Mouse (Mus musculus): ENCODE results near the gene Trp53tg5. TPM values are rescaled to one million over a fixed set of nuclear protein-coding genes. Genes with fewer than 3 reads are reported as not detected.

Gene Trp53tg5
- polyA plus RNA-seq, 1 experiment from 2014 or later = not detected

DNA sequence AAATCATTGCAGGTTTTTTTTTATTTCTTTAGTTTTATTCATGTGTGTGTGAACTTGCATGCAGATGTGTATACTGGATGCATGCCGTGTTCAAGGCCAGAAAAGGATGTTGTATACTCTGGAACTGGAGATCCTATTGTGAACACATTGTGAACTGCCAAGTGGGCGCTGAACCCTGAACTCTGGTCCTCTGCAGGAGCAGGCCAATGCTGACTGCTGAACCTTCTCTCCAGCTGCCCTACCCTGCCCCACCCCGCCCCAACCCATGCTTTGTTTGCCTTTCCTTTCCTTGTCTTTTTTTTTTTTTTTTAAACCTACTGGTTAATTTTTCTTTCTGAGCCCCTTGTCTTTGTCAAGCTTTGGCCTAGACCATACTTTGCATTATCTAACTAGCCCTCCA lies 41.4 kb upstream of the Trp53tg5 start:
- Histone ChIP-seq H3K36me3 (ENCODE audit: control insufficient read depth, insufficient read depth, low read length) (no peaks in the 10 kb centered on the region), H3K27ac (ENCODE audit: low read depth, low read length) (no peak overlapping the region), H3K9me3 (ENCODE audit: control insufficient read depth, low read length) (no peaks in the 10 kb centered on the region), H3K27me3 (replicated peaks; ENCODE audit: control insufficient read depth, insufficient read depth, low read length) (no peaks in the 10 kb centered on the region), H3K4me2 (ENCODE audit: low read length) (no peak overlapping the region), H3K4me3 (ENCODE audit: low read length) (no peak overlapping the region), H3K4me1 (ENCODE audit: control insufficient read depth, insufficient read depth, low read depth, low read length) (no peaks in the 10 kb centered on the region), H3K9ac (ENCODE audit: low read depth, low read length) (no peak overlapping the region)
- WGBS = 71% methylated on average over 3 of the region's 3 CpGs
- no peak for ATAC-seq

DNA sequence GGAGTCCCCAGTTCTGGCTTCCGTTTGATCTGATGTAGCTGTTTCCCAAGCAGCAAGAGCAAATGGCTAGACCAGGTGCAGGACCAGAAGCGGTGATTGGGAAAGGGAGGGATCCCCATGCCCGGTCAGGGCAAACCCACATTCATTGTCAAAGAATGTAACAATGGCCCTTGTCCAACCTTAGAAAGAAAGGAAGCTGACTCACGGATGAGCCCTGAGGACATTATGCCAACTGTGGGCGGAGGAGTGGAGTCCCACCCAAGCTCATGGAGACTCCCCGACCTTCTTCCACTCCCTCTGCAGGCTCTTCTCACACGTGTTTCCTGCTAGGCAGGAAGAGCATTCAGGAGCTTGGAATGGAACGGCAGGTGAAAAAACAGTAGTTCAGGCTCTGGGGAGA lies 39.9 kb upstream of the Trp53tg5 start:
- Histone ChIP-seq H3K4me2 (ENCODE audit: low read length) (no peak overlapping the region), H3K27ac (ENCODE audit: low read depth, low read length) (no peak overlapping the region), H3K9me3 (ENCODE audit: control insufficient read depth, low read length) (no peaks in the 10 kb centered on the region), H3K4me3 (ENCODE audit: low read length) (no peak overlapping the region), H3K36me3 (ENCODE audit: control insufficient read depth, insufficient read depth, low read length) (no peaks in the 10 kb centered on the region), H3K27me3 (replicated peaks; ENCODE audit: control insufficient read depth, insufficient read depth, low read length) (no peaks in the 10 kb centered on the region), H3K4me1 (ENCODE audit: control insufficient read depth, insufficient read depth, low read depth, low read length) (no peaks in the 10 kb centered on the region), H3K9ac (ENCODE audit: low read depth, low read length) (no peak overlapping the region)
- ATAC-seq = no peak
- WGBS = 77% methylated on average over 8 of the region's 8 CpGs

DNA sequence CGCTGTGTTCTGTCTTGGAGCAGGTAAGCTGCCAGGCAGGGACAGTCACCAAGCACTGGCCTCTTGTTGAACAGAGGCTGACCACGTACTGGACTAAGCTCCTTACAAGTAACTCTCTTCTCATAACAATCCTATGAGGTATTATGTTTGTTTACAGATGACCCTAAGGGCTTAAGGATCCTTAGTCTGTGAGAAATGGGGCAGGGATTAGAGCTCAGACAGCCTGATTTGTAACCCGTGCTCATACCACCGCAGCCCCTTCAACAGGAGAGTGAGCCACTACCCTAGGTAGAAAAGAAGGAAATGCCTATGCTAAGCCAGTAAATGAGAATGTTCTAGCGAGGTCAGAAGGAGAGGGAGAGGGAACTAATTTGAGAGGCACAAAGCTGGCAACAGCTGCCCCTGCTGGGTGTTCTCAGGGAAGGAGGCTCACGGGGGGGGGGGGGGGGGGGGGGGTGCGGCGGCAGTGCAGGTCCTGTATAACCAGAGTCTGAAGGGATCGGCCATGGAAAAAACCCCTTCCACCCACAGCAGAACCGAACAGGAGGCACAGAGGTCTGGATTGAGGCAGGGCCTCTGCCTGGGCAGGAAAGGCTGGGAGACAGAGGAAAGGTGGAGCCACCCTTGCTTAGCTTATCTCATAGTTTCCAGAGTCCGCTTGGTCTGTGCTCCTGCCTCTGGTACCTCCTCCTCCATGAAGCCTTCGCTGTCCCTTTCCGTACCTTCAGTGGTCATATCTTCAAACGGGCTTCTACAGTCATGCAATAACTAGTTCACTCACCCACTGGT lies 38.8 kb upstream of the Trp53tg5 start:
- H3K4me2 ChIP-seq (ENCODE audit: low read length) = no peak overlapping the region
- no peaks in the 10 kb centered on the region for H3K4me1 ChIP-seq (ENCODE audit: control insufficient read depth, insufficient read depth, low read depth, low read length)
- no peaks in the 10 kb centered on the region for H3K27me3 ChIP-seq (replicated peaks; ENCODE audit: control insufficient read depth, insufficient read depth, low read length)
- no peak overlapping the region for H3K9ac ChIP-seq (ENCODE audit: low read depth, low read length)
- 70% methylated on average over 12 of the region's 14 CpGs for WGBS
- ATAC-seq = no peak
- H3K9me3 ChIP-seq (ENCODE audit: control insufficient read depth, low read length) = no peaks in the 10 kb centered on the region
- no peaks in the 10 kb centered on the region for H3K36me3 ChIP-seq (ENCODE audit: control insufficient read depth, insufficient read depth, low read length)
- H3K27ac ChIP-seq (ENCODE audit: low read depth, low read length) = no peak overlapping the region
- no peak overlapping the region for H3K4me3 ChIP-seq (ENCODE audit: low read length)

DNA sequence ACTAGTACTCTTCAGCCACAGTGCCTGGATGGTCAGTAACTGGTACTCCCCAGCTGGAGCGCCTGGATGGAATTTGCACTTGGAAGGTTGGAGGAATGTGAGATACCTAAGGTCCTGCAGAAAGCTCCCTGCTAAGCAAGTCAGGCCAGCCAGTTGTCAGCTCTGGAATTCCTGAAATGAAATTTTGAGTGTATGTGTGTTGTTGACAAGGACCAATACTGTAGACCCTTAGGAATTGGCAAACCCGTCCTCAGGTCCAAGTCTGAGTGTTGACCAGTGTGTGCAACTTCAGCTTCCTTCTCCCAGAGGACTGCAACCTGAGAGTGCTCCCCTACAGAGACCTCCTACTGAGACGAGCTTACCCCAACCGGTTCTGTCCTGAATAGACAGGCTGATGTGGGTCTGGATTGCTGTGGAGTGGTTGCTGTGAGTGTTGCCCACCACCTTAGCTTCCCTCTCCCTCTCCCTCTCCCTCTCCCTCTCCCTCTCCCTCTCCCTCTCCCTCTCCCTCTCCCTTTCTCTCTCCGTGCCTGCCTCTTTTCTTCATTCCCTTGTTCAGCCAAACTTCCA lies 37.2 kb upstream of the Trp53tg5 start:
- no peak overlapping the region for H3K27ac ChIP-seq (ENCODE audit: low read depth, low read length)
- H3K9me3 ChIP-seq (ENCODE audit: control insufficient read depth, low read length) = no peaks in the 10 kb centered on the region
- ATAC-seq = no peak
- H3K27me3 ChIP-seq (replicated peaks; ENCODE audit: control insufficient read depth, insufficient read depth, low read length) = no peaks in the 10 kb centered on the region
- no peaks in the 10 kb centered on the region for H3K4me1 ChIP-seq (ENCODE audit: control insufficient read depth, insufficient read depth, low read depth, low read length)
- no peak overlapping the region for H3K9ac ChIP-seq (ENCODE audit: low read depth, low read length)
- H3K4me2 ChIP-seq (ENCODE audit: low read length) = no peak overlapping the region
- H3K36me3 ChIP-seq (ENCODE audit: control insufficient read depth, insufficient read depth, low read length) = no peaks in the 10 kb centered on the region; the same call in 1 of the 2 replicates
- 48% methylated on average over 5 of the region's 5 CpGs for WGBS
- H3K4me3 ChIP-seq (ENCODE audit: low read length) = no peak overlapping the region

DNA sequence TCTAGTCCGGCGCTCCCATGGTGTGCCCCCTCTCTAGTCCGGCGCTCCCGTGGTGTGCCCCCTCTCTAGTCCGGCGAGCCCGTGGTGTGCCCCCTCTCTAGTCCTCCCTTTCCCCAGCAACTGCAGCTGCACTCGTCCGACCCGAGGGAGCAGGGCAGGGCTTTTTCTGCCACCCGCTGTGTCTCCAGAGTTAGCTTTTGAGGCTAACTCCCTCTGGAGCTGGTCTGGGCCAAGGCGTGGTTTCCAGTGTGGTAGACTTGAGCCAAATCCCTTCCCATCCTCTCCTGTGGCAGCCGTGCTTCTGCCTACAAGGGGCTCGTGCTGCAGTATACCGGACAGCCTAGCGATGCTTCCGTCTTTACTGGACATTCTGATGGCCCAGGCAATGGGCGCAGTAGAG lies 34.3 kb upstream of the Trp53tg5 start:
- no peak overlapping the region for H3K4me3 ChIP-seq (ENCODE audit: low read length)
- H3K36me3 ChIP-seq (ENCODE audit: control insufficient read depth, insufficient read depth, low read length) = peaks cover 24% of the 10 kb centered on the region
- WGBS = 90% methylated on average over 19 of the region's 19 CpGs
- no peak for ATAC-seq
- no peak overlapping the region for H3K4me2 ChIP-seq (ENCODE audit: low read length)
- H3K4me1 ChIP-seq (ENCODE audit: control insufficient read depth, insufficient read depth, low read depth, low read length) = no peaks in the 10 kb centered on the region
- H3K9me3 ChIP-seq (ENCODE audit: control insufficient read depth, low read length) = peaks cover 7% of the 10 kb centered on the region
- no peak overlapping the region for H3K27ac ChIP-seq (ENCODE audit: low read depth, low read length)
- no peak overlapping the region for H3K9ac ChIP-seq (ENCODE audit: low read depth, low read length)
- H3K27me3 ChIP-seq (replicated peaks; ENCODE audit: control insufficient read depth, insufficient read depth, low read length) = no peaks in the 10 kb centered on the region

DNA sequence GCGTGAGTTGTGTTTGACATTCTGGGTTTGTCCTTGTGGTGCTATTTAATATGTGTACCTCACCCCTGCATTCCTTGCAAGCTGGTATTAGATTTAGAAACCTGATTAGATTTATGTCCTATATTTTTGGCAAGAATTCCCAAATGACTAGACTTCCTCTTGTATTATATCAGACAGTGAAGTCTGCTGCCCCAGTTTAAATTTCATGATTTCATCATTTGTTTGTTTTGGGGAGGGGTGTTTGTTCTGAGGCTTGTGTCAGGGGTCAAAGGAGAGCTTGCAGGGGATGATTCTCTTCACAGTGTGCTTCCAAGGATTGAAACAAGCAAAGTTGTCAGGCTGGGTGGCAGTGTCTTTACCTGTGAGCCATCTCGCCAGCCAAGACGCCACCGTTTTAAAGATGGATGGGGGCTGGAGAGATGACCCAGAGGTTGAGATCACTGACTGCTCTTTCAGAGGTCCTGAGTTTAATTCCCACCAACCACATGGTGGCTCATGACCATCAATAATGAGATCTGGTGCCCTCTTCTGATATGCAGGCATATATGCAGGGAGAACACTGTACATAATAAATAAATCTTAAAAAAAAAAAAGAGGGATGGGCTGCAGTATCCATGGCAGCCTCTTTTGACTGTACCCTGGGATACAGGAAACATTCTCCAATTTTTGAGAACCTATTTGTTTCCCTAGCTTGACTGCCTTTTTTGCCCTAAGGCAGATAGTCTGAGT lies 32.3 kb upstream of the Trp53tg5 start:
- Histone ChIP-seq H3K9ac (ENCODE audit: low read depth, low read length) (no peak overlapping the region), H3K27me3 (replicated peaks; ENCODE audit: control insufficient read depth, insufficient read depth, low read length) (no peaks in the 10 kb centered on the region), H3K4me3 (ENCODE audit: low read length) (no peak overlapping the region), H3K9me3 (ENCODE audit: control insufficient read depth, low read length) (peaks cover 7% of the 10 kb centered on the region), H3K36me3 (ENCODE audit: control insufficient read depth, insufficient read depth, low read length) (peaks cover 38% of the 10 kb centered on the region), H3K4me1 (ENCODE audit: control insufficient read depth, insufficient read depth, low read depth, low read length) (no peaks in the 10 kb centered on the region), H3K27ac (ENCODE audit: low read depth, low read length) (no peak overlapping the region), H3K4me2 (ENCODE audit: low read length) (no peak overlapping the region)
- no peak for ATAC-seq
- 93% methylated on average over 4 of the region's 4 CpGs for WGBS

DNA sequence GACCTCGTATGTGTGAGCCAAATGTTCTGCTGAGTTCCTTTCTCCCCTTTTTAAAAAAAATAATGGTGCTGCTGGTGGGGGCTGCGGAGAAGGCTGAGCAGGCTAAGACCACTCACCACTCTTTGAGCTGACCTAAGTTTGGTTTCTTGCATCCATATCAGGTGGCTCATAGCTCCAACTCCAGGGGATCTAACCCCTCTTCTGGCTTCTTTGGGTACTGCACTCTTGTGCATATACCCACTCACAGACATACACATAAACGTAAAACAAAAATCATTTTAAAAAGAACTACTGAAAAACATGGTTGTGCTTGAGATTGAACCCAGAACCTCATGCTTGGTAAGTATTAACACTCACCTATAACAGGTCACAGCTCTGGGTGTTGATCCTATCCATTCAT lies 31.4 kb upstream of the Trp53tg5 start:
- Histone ChIP-seq H3K4me2 (ENCODE audit: low read length) (no peak overlapping the region), H3K9ac (ENCODE audit: low read depth, low read length) (no peak overlapping the region), H3K4me3 (ENCODE audit: low read length) (no peak overlapping the region), H3K4me1 (ENCODE audit: control insufficient read depth, insufficient read depth, low read depth, low read length) (no peaks in the 10 kb centered on the region), H3K27ac (ENCODE audit: low read depth, low read length) (no peak overlapping the region), H3K27me3 (replicated peaks; ENCODE audit: control insufficient read depth, insufficient read depth, low read length) (no peaks in the 10 kb centered on the region), H3K9me3 (ENCODE audit: control insufficient read depth, low read length) (peaks cover 7% of the 10 kb centered on the region), H3K36me3 (ENCODE audit: control insufficient read depth, insufficient read depth, low read length) (peaks cover 38% of the 10 kb centered on the region)
- 100% methylated on average over 3 of the region's 3 CpGs for WGBS
- ATAC-seq = no peak

DNA sequence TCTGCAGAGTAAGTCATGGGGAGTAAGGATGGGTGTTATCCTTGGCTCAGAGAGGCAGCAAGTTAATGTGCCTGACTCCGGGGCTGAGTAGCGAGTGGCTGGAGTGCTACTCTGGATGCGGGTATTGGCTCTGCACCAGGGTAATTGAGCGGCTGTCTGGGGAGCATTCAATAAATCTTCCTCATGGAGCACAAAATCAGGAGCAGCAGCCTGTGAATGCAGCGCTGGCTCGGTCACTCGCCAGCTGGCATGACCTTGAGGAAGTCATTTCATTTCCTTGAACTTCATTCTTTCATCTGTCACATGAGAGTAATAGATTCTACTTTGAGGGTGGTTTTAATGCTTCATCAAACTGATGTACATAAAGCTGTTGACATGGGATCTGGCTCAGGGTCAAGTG lies 27.0 kb upstream of the Trp53tg5 start:
- ATAC-seq = peak; percentile 26; the same call in 1 of the 2 replicates
- peaks cover 42% of the 10 kb centered on the region for H3K36me3 ChIP-seq (ENCODE audit: control insufficient read depth, insufficient read depth, low read length)
- no peak overlapping the region for H3K27ac ChIP-seq (ENCODE audit: low read depth, low read length)
- no peak overlapping the region for H3K4me3 ChIP-seq (ENCODE audit: low read length)
- H3K9ac ChIP-seq (ENCODE audit: low read depth, low read length) = no peak overlapping the region
- H3K9me3 ChIP-seq (ENCODE audit: control insufficient read depth, low read length) = peaks cover 7% of the 10 kb centered on the region
- no peak overlapping the region for H3K4me2 ChIP-seq (ENCODE audit: low read length)
- H3K27me3 ChIP-seq (replicated peaks; ENCODE audit: control insufficient read depth, insufficient read depth, low read length) = no peaks in the 10 kb centered on the region
- H3K4me1 ChIP-seq (ENCODE audit: control insufficient read depth, insufficient read depth, low read depth, low read length) = peaks cover 15% of the 10 kb centered on the region
- WGBS = 74% methylated on average over 7 of the region's 7 CpGs

DNA sequence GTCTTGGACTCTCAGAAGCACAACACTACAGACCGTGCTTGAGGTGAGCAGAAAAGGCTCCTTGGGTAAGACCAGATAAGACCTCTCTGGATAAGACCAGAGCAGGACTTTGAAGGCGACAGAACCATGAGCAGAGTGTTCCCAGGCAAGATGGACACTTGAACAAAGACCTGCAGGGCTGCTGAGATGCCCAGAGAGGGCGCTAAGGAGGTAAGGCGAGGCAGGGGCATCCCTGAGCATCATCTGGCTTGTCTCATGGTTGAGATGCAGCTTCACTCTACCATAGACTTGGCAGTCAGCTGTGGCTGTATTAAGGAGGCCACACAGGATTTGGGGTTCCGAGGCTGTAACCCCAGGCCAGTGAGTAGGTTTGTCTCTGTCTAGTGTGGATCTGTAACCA lies 25.8 kb upstream of the Trp53tg5 start:
- no peak overlapping the region for H3K4me2 ChIP-seq (ENCODE audit: low read length)
- no peak overlapping the region for H3K4me3 ChIP-seq (ENCODE audit: low read length)
- H3K36me3 ChIP-seq (ENCODE audit: control insufficient read depth, insufficient read depth, low read length) = peaks cover 32% of the 10 kb centered on the region
- peaks cover 3% of the 10 kb centered on the region for H3K9me3 ChIP-seq (ENCODE audit: control insufficient read depth, low read length)
- no peak for ATAC-seq
- no peaks in the 10 kb centered on the region for H3K27me3 ChIP-seq (replicated peaks; ENCODE audit: control insufficient read depth, insufficient read depth, low read length)
- H3K9ac ChIP-seq (ENCODE audit: low read depth, low read length) = no peak overlapping the region
- no peak overlapping the region for H3K27ac ChIP-seq (ENCODE audit: low read depth, low read length)
- H3K4me1 ChIP-seq (ENCODE audit: control insufficient read depth, insufficient read depth, low read depth, low read length) = peaks cover 15% of the 10 kb centered on the region
- 69% methylated on average over 5 of the region's 5 CpGs for WGBS

Data from hindbrain, embryonic 16.5 days (tissue).